Mouse (Mus musculus) hindbrain, embryonic 13.5 days (tissue): ENCODE measurements at regions not wholly inside any gene's neighbourhood (a gene's known extent, or its start where the extent isn't known, plus 50 kb on each side); places are given as distances from the start of the nearest gene placed in this dataset.
A peak's percentile ranks its signal among the peaks of the same experiment; 100 is the strongest.

ENCODE experiments used
- ATAC-seq: fragments of 200-750 bp; cut with Nextera tagmentation; 2 replicates; pipeline ENCODE4 v1.8.0; 2017; ENCODE audit warnings: moderate TSS enrichment; ENCODE audit not compliant: low FRiP score
- H3K27ac ChIP-seq: fragments of 300-500 bp; sonication (generic); 2 replicates; pipeline ENCODE4 v1.5.1; 2015; ENCODE audit warnings: inconsistent platforms, mild to moderate bottlenecking, moderate library complexity
- H3K27me3 ChIP-seq: fragments of 300-500 bp; sonication (generic); 2 replicates; pipeline ENCODE4 v1.6.1; 2015; ENCODE audit warnings: mild to moderate bottlenecking, inconsistent platforms
- H3K36me3 ChIP-seq: fragments of 300-500 bp; sonication (generic); 2 replicates; pipeline ENCODE4 v1.6.1; 2015; ENCODE audit warnings: mild to moderate bottlenecking, inconsistent platforms
- H3K4me1 ChIP-seq: fragments of 300-500 bp; sonication (generic); replicated peaks from 2 replicates; pipeline ENCODE4 v1.6.1; 2015; ENCODE audit warnings: inconsistent platforms
- H3K4me2 ChIP-seq: fragments of 300-500 bp; sonication (generic); 2 replicates; pipeline ENCODE4 v1.6.1; 2015; ENCODE audit warnings: inconsistent platforms, mild to moderate bottlenecking, moderate library complexity
- H3K4me3 ChIP-seq: fragments of 300-500 bp; sonication (generic); 2 replicates; pipeline ENCODE4 v1.5.1; 2015; ENCODE audit warnings: mild to moderate bottlenecking, inconsistent platforms
- H3K9ac ChIP-seq: fragments of 300-500 bp; sonication (generic); 2 replicates; pipeline ENCODE4 v1.6.1; 2015; ENCODE audit warnings: mild to moderate bottlenecking, inconsistent platforms
- H3K9me3 ChIP-seq: fragments of 300-500 bp; sonication (generic); 2 replicates; pipeline ENCODE4 v1.6.1; 2016; ENCODE audit warnings: inconsistent platforms
- WGBS: fragments of 180-500 bp; shearing (Covaris S2); methylation state at CpG from one replicate; pipeline ENCODE4 v1.1.7; 2015; 5-methylcytosine and 5-hydroxymethylcytosine counted together

GRCm38 (mm10) chr4:95276231-95276630 is 224.2 kb upstream of the Jun start:
- H3K9me3 ChIP-seq = no peaks in the 10 kb centered on the region
- ATAC-seq = no peak
- no peak overlapping the region for H3K4me3 ChIP-seq
- H3K27me3 ChIP-seq = no peaks in the 10 kb centered on the region
- no peak overlapping the region for H3K4me2 ChIP-seq
- no peaks in the 10 kb centered on the region for H3K36me3 ChIP-seq
- WGBS = 61% methylated on average over 3 of the region's 3 CpGs
- peaks cover 9% of the 10 kb centered on the region for H3K4me1 ChIP-seq
- no peak overlapping the region for H3K9ac ChIP-seq
- H3K27ac ChIP-seq = no peak overlapping the region

DNA sequence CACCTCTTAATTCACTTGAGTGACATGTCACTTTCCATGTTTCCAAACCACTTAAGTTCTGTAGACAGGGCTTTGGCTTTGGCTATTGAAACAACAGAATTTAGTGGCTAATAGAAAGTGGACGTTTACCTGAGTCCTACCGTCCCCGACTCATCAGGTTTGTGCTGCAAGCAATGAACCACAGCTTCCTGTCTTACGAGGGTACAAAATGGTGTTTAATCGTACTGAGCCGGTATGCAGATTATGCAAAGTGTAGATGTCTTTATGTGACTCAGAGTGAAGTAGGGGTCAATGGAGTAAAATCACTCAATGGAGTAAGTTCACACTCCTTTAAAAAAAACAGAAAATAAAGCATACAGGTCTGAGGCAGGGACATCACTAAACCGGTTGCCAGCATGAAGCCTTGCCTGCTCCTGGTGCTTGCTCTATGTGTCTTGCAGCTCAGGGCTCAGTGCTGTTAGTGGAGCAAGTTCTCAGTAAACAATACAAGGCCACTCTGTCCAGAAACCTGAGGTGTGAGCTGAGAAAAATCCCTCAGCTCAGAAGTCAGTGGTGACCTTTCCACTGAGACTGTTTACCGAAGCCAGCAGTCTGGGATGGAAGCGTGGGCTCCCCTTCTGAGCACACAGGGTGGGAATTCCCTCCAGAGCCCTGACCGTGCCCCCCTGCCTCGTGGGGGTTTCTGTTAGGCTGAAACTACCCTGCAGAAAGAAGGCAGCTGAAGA is 226.1 kb upstream of the Jun start:
- 43% methylated on average over 11 of the region's 11 CpGs for whole genome bisulfite sequencing
- no peak overlapping the region for H3K4me2 ChIP-seq
- no peak overlapping the region for H3K4me3 ChIP-seq
- no peaks in the 10 kb centered on the region for H3K36me3 ChIP-seq
- 0 out of 2 replicates have a peak overlapping the region, but pooled peaks have one; percentile 30 for H3K27ac ChIP-seq
- H3K27me3 ChIP-seq = no peaks in the 10 kb centered on the region
- H3K4me1 ChIP-seq = peaks cover 9% of the 10 kb centered on the region
- no peak for ATAC-seq
- H3K9ac ChIP-seq = no peak overlapping the region
- H3K9me3 ChIP-seq = no peaks in the 10 kb centered on the region

DNA sequence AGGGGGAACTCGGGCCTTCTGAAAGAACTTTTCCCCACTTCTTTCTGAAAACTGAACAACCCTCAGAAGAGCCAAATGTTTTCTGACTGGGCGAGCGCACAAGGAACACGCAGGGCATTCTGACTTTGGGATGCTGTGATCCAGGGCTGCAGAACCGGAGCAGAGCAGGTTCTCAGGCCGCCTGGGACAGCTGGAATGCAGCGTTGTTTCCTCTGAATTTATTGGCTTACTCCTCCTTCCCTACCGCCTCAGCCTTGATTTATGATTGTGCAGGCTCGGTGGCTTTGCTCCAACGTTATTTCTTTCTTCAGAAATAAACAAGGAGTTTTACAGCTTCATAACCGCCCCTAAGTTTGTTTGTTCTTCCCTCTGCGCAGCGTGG is 226.7 kb upstream of the Jun start:
- Histone ChIP-seq H3K27ac (0 out of 2 replicates have a peak overlapping the region, but pooled peaks have one; percentile 30), H3K36me3 (no peaks in the 10 kb centered on the region), H3K27me3 (no peaks in the 10 kb centered on the region), H3K4me3 (no peak overlapping the region), H3K9ac (no peak overlapping the region), H3K4me1 (peaks cover 9% of the 10 kb centered on the region), H3K4me2 (no peak overlapping the region), H3K9me3 (no peaks in the 10 kb centered on the region)
- ATAC-seq = no peak
- 38% methylated on average over 13 of the region's 13 CpGs for WGBS

DNA sequence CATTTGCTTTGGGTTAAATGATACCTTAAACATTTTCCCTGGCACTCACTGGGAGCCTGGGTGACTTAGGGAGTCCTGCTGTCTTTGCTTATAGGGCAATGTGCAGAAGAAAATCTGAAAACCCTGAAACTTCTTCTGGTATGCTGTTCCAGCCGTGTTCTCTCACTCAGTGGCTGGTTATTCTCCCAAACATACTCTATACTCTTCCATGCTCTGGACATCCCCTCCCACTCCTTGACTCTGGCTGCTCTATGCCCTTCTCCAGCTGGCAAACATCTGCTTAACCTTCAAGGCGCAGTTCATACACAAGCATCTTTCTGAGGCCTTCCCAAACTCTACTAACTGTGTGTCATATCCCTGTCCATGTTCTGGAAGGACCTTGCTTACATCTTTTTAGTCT is 227.2 kb upstream of the Jun start:
- Histone ChIP-seq H3K9ac (no peak overlapping the region), H3K9me3 (no peaks in the 10 kb centered on the region), H3K27ac (no peak overlapping the region), H3K27me3 (no peaks in the 10 kb centered on the region), H3K4me3 (no peak overlapping the region), H3K4me2 (no peak overlapping the region), H3K36me3 (no peaks in the 10 kb centered on the region), H3K4me1 (peaks cover 9% of the 10 kb centered on the region)
- no peak for ATAC-seq
- WGBS = 74% methylated on average over 2 of the region's 2 CpGs

GRCm38 (mm10) chr4:95282083-95282482 is 230.1 kb upstream of the Jun start:
- H3K4me1 ChIP-seq = peaks cover 9% of the 10 kb centered on the region
- 65% methylated on average over 3 of the region's 3 CpGs for WGBS

DNA sequence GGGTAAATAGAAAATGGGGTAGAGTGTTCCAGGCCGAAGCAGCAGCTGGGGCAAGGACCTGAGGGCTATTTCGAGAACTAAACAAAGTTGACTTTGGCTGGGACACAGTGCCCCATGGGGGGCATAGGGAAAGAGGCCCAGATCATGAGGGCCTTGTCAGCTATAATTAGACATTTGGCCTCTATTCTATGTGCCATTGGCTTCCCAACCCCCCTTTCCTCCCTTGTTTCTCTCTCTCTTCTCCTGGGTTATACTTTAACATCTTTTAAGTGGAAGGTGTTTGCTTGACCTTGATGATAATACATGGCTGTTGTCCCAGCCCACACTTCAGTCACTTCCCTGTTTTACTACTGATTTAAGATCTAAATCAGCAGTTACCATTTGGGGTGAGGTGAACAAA is 231.8 kb upstream of the Jun start:
- Histone ChIP-seq H3K27ac (no peak overlapping the region), H3K4me3 (no peak overlapping the region), H3K9me3 (no peaks in the 10 kb centered on the region), H3K27me3 (no peaks in the 10 kb centered on the region), H3K4me2 (no peak overlapping the region), H3K36me3 (no peaks in the 10 kb centered on the region), H3K4me1 (no peaks in the 10 kb centered on the region; the same call in 1 of the 2 replicates), H3K9ac (no peak overlapping the region)
- ATAC-seq = no peak
- 78% methylated on average over 2 of the region's 2 CpGs for WGBS

More at GRCm38 (mm10) chr4:95282083-95282482, 230.1 kb upstream of the Jun start:
- ATAC-seq = no peak
- H3K27ac ChIP-seq = no peak overlapping the region
- H3K4me2 ChIP-seq = no peak overlapping the region
- no peaks in the 10 kb centered on the region for H3K27me3 ChIP-seq
- no peaks in the 10 kb centered on the region for H3K36me3 ChIP-seq
- no peaks in the 10 kb centered on the region for H3K9me3 ChIP-seq
- H3K4me3 ChIP-seq = no peak overlapping the region
- no peak overlapping the region for H3K9ac ChIP-seq

DNA sequence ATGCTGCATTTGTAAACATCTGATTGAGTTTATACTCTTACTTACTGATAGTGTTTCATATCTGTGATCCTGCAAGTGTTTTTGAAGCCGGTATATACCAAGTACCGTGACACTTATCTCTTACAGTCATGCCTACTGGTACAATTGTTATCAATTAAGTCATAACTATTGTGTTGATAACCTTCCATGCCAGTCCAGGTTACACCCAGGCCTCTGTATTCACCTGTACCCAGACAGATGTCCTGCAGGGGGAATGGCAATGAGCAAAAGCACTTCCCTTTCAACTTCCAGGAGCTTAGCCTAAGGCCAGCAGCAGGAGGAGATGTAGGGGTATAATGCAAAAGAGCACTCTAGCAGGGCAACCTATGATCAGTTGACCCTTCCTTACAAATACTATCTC is 232.2 kb upstream of the Jun start:
- Histone ChIP-seq H3K4me2 (no peak overlapping the region), H3K9ac (no peak overlapping the region), H3K4me3 (no peak overlapping the region), H3K27me3 (no peaks in the 10 kb centered on the region), H3K4me1 (no peaks in the 10 kb centered on the region; the same call in 1 of the 2 replicates), H3K27ac (no peak overlapping the region), H3K9me3 (no peaks in the 10 kb centered on the region), H3K36me3 (no peaks in the 10 kb centered on the region)
- 92% methylated on average over 2 of the region's 2 CpGs for WGBS
- ATAC-seq = no peak

GRCm38 (mm10) chr4:95284696-95285095 is 232.7 kb upstream of the Jun start:
- H3K36me3 ChIP-seq = no peaks in the 10 kb centered on the region
- WGBS = 95% methylated on average over 1 of the region's 1 CpGs
- ATAC-seq = no peak

DNA sequence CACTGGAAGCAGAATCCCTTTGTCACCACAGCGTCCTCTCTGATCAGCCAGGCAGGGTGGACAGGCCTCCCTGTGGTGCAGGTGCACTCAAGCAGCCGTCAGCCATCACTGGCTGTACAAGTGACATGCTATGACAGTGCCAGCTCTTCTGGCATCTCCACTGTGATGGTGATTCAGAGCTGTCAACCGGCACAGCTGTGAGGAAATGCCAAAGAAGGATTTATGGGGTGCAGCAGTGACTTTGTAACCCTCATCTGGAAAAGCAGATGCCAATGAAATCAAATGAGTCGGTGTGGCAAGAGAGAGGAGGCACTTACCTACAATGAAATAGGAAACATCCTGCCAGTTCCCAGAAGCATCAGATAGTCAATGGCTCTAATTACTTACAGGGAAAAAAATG is 238.3 kb upstream of the Jun start:
- Histone ChIP-seq H3K27ac (no peak overlapping the region), H3K4me3 (no peak overlapping the region), H3K9ac (no peak overlapping the region), H3K9me3 (no peaks in the 10 kb centered on the region), H3K27me3 (no peaks in the 10 kb centered on the region), H3K4me1 (no peaks in the 10 kb centered on the region), H3K36me3 (no peaks in the 10 kb centered on the region), H3K4me2 (no peak overlapping the region)
- peak; percentile 28; the same call in 1 of the 2 replicates for ATAC-seq
- WGBS = 67% methylated on average over 4 of the region's 4 CpGs

More at GRCm38 (mm10) chr4:95284696-95285095, 232.7 kb upstream of the Jun start:
- Histone ChIP-seq H3K27me3 (no peaks in the 10 kb centered on the region), H3K4me2 (no peak overlapping the region), H3K4me1 (no peaks in the 10 kb centered on the region), H3K9ac (no peak overlapping the region), H3K4me3 (no peak overlapping the region), H3K9me3 (no peaks in the 10 kb centered on the region), H3K27ac (no peak overlapping the region)

- WGBS = 49% methylated on average over 4 of the region's 4 CpGs
- H3K4me1 ChIP-seq = no peaks in the 10 kb centered on the region
- no peaks in the 10 kb centered on the region for H3K9me3 ChIP-seq
- no peaks in the 10 kb centered on the region for H3K36me3 ChIP-seq
- H3K27me3 ChIP-seq = no peaks in the 10 kb centered on the region
- no peak overlapping the region for H3K4me3 ChIP-seq
- ATAC-seq = no peak
- H3K27ac ChIP-seq = no peak overlapping the region
- no peak overlapping the region for H3K9ac ChIP-seq
- H3K4me2 ChIP-seq = no peak overlapping the region
Observed at GRCm38 (mm10) chr4:95294110-95294509, 242.1 kb upstream of the Jun start.

- Histone ChIP-seq H3K36me3 (no peaks in the 10 kb centered on the region), H3K27ac (no peak overlapping the region), H3K4me3 (no peak overlapping the region), H3K9me3 (no peaks in the 10 kb centered on the region), H3K4me2 (no peak overlapping the region), H3K27me3 (no peaks in the 10 kb centered on the region), H3K4me1 (no peaks in the 10 kb centered on the region), H3K9ac (no peak overlapping the region)
- no peak for ATAC-seq
- WGBS = 97% methylated on average over 2 of the region's 2 CpGs
Observed at GRCm38 (mm10) chr4:95301907-95302306, 249.9 kb upstream of the Jun start.

DNA sequence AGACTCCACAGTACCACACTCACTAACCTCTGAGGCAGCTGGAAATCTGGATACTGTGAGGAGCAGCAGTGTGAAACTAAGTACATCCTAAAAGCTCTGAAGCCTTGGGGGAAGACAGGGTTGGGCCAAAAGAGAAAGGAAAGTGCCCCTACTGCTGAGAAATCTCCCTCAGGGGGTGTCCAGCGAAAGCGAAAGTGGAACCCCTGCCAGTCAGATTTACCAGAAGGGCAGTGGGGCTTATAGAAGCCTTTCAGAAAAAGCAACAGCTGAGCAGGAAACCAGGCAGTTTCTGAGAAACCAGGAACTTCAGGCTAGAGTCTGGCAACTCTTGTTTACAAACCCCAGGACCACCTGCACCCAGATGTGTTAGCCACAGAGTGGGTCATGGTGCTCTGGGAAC is 251.3 kb upstream of the Jun start:
- H3K36me3 ChIP-seq = no peaks in the 10 kb centered on the region
- 59% methylated on average over 2 of the region's 2 CpGs for WGBS
- H3K27ac ChIP-seq = no peak overlapping the region
- H3K4me3 ChIP-seq = no peak overlapping the region
- H3K9ac ChIP-seq = no peak overlapping the region
- ATAC-seq = no peak
- H3K4me2 ChIP-seq = no peak overlapping the region
- H3K4me1 ChIP-seq = no peaks in the 10 kb centered on the region
- H3K27me3 ChIP-seq = no peaks in the 10 kb centered on the region
- no peaks in the 10 kb centered on the region for H3K9me3 ChIP-seq

- H3K4me2 ChIP-seq = no peak overlapping the region
- H3K27ac ChIP-seq = no peak overlapping the region
- H3K36me3 ChIP-seq = no peaks in the 10 kb centered on the region
- H3K27me3 ChIP-seq = no peaks in the 10 kb centered on the region
- H3K4me3 ChIP-seq = no peak overlapping the region
- no peak for ATAC-seq
- no peaks in the 10 kb centered on the region for H3K4me1 ChIP-seq
- H3K9ac ChIP-seq = no peak overlapping the region
- 88% methylated on average over 1 of the region's 1 CpGs for WGBS
- no peaks in the 10 kb centered on the region for H3K9me3 ChIP-seq
Observed at GRCm38 (mm10) chr4:95304006-95304405, 252.0 kb upstream of the Jun start.
